In genomic region chr7:71409061-71409460, GRCm38 (mm10) we compare ENCODE assay signal across 19 mouse cellular contexts. TPM values are rescaled to one million over a fixed set of nuclear protein-coding genes. Genes with fewer than 3 reads are reported as not detected.
A peak's percentile ranks its signal among the peaks of the same experiment; 100 is the strongest.
DNase-seq lines count a peak whose midpoint lies in the region; ATAC-seq and TF ChIP-seq lines count a peak whose summit lies in the region.
"Had no signal": no experiment of that assay in that cellular context is flagged by ENCODE, and none has a peak within 500 bp of the region (broad histone marks: within the 10 kb centered on the region; RNA-seq: fewer than 3 reads in every experiment).

No protein-coding gene starts in this region.

- TF ChIP-seq CTCF in lung, embryonic 14.5 days (IDR thresholded peaks at IDR 0.05; ENCODE audit: low read depth) = no peak
- no peak for TF ChIP-seq CTCF in lung, postnatal 0 days (IDR thresholded peaks at IDR 0.05)
- TF ChIP-seq CTCF in thymus, adult 2 months (IDR thresholded peaks at IDR 0.05; ENCODE audit: borderline replicate concordance, control insufficient read depth, extremely low read depth, insufficient read depth, low read length, poor library complexity) = no peak

- H3K4me1 ChIP-seq in lung, embryonic 14.5 days (ENCODE audit: insufficient read depth) = peaks cover 26% of the 10 kb centered on the region
- peaks cover 35% of the 10 kb centered on the region for H3K4me1 ChIP-seq in kidney, embryonic 16.5 days (ENCODE audit: insufficient read depth, low read length)
- H3K4me1 ChIP-seq in lung, postnatal 0 days (ENCODE audit: insufficient read depth, low read depth, low read length) = no peaks in the 10 kb centered on the region; the same call in none of the 2 replicates
- H3K4me1 ChIP-seq in thymus, adult 2 months (replicated peaks; ENCODE audit: control insufficient read depth, insufficient read depth, low read length) = no peaks in the 10 kb centered on the region

- H3K4me3 ChIP-seq in lung, embryonic 14.5 days (ENCODE audit: low read depth, low read length) = no peak overlapping the region
- H3K4me3 ChIP-seq in kidney, embryonic 16.5 days (ENCODE audit: low read length) = no peak overlapping the region
- H3K4me3 ChIP-seq in lung, postnatal 0 days (ENCODE audit: low read depth, low read length) = no peak overlapping the region
- H3K4me3 ChIP-seq in thymus, adult 2 months (ENCODE audit: control insufficient read depth, insufficient read depth, low read length) = no peak overlapping the region
- H3K4me3 ChIP-seq: embryonic facial prominence, embryonic 12.5 days; hindbrain, embryonic 15.5 days; limb, embryonic 13.5 days; midbrain, embryonic 13.5 days had no signal

- TF ChIP-seq POLR2A in thymus, adult 2 months (IDR thresholded peaks at IDR 0.05; ENCODE audit: control insufficient read depth, extremely low read depth, insufficient read depth, low read length, poor library complexity) = no peak

- H3K9me3 ChIP-seq in lung, embryonic 14.5 days (ENCODE audit: low read depth, low read length) = no peaks in the 10 kb centered on the region
- no peaks in the 10 kb centered on the region for H3K9me3 ChIP-seq in kidney, embryonic 16.5 days (ENCODE audit: low read length)
- no peaks in the 10 kb centered on the region for H3K9me3 ChIP-seq in lung, postnatal 0 days (ENCODE audit: low read length)
- H3K9me3 ChIP-seq: embryonic facial prominence, embryonic 12.5 days; hindbrain, embryonic 15.5 days; limb, embryonic 13.5 days; midbrain, embryonic 13.5 days had no signal

- no peak for TF ChIP-seq EP300 in lung, postnatal 0 days (IDR thresholded peaks at IDR 0.05)

- no peaks in the 10 kb centered on the region for H3K27me3 ChIP-seq in lung, embryonic 14.5 days (ENCODE audit: insufficient read depth, low read length)
- no peaks in the 10 kb centered on the region for H3K27me3 ChIP-seq in kidney, embryonic 16.5 days (ENCODE audit: insufficient read depth, low read length)
- H3K27me3 ChIP-seq in lung, postnatal 0 days (replicated peaks; ENCODE audit: insufficient read depth, low read length) = no peaks in the 10 kb centered on the region
- H3K27me3 ChIP-seq in thymus, adult 2 months (ENCODE audit: control insufficient read depth, insufficient read depth, low read length) = no peaks in the 10 kb centered on the region

- ATAC-seq in lung, embryonic 14.5 days (ENCODE audit: insufficient read depth) = no peak
- no peak for ATAC-seq in kidney, embryonic 16.5 days (ENCODE audit: low FRiP score, low TSS enrichment)
- ATAC-seq in lung, postnatal 0 days = no peak
- ATAC-seq: forebrain, postnatal 0 days; midbrain, embryonic 13.5 days had no signal

- H3K4me2 ChIP-seq in lung, embryonic 14.5 days = peak overlapping the region; percentile 21; the same call in 1 of the 2 replicates
- no peak overlapping the region for H3K4me2 ChIP-seq in kidney, embryonic 16.5 days (replicated peaks; ENCODE audit: low read depth, low read length)
- H3K4me2 ChIP-seq in lung, postnatal 0 days (replicated peaks; ENCODE audit: low read depth, low read length) = peak overlapping the region; percentile 6; the same call in 1 of the 2 replicates
- H3K4me2 ChIP-seq: embryonic facial prominence, embryonic 12.5 days; hindbrain, embryonic 15.5 days; limb, embryonic 13.5 days; midbrain, embryonic 13.5 days had no signal

- peak; percentile 7 for DNase-seq in kidney, adult 11 months
- DNase-seq in kidney, adult 18-20 months = no peak
- peak; percentile 75 for DNase-seq in lung, embryonic 14.5 days
- DNase-seq in lung, postnatal 10 days = no peak
- peak; percentile 53 for DNase-seq in lung, postnatal 0 days (ENCODE audit: low spot score)
- DNase-seq in thymus, adult 2 months = no peak
- DNase-seq: adrenal gland, postnatal 25 days; cerebellum, adult 18-20 months; forebrain, postnatal 0 days; heart, adult 18-20 months; retina, postnatal 1 day; right cerebral cortex, postnatal 4 days had no signal

- H3K27ac ChIP-seq in lung, embryonic 14.5 days (ENCODE audit: low read depth) = peak overlapping the region; percentile 96
- H3K27ac ChIP-seq in kidney, embryonic 16.5 days (ENCODE audit: low read length) = peak overlapping the region; percentile 96
- H3K27ac ChIP-seq in lung, postnatal 0 days (ENCODE audit: low read length) = peak overlapping the region; percentile 85
- H3K27ac ChIP-seq in thymus, adult 2 months (ENCODE audit: control insufficient read depth, insufficient read depth, low read length) = no peak overlapping the region
- H3K27ac ChIP-seq: embryonic facial prominence, embryonic 12.5 days; hindbrain, embryonic 15.5 days; limb, embryonic 13.5 days; macrophage; midbrain, embryonic 13.5 days had no signal

- no peak overlapping the region for H3K9ac ChIP-seq in lung, embryonic 14.5 days
- H3K9ac ChIP-seq in kidney, embryonic 16.5 days (replicated peaks; ENCODE audit: low read length) = peak overlapping the region; percentile 41
- no peak overlapping the region for H3K9ac ChIP-seq in lung, postnatal 0 days (replicated peaks; ENCODE audit: low read depth)
- H3K9ac ChIP-seq: embryonic facial prominence, embryonic 12.5 days; forebrain, postnatal 0 days; hindbrain, embryonic 15.5 days; limb, embryonic 13.5 days; midbrain, embryonic 13.5 days had no signal

- no peaks in the 10 kb centered on the region for H3K36me3 ChIP-seq in lung, embryonic 14.5 days (ENCODE audit: insufficient read depth)
- no peaks in the 10 kb centered on the region for H3K36me3 ChIP-seq in kidney, embryonic 16.5 days (ENCODE audit: insufficient read depth, low read length)
- H3K36me3 ChIP-seq in lung, postnatal 0 days (ENCODE audit: insufficient read depth, low read length) = no peaks in the 10 kb centered on the region
- H3K36me3 ChIP-seq in thymus, adult 2 months (ENCODE audit: control insufficient read depth, insufficient read depth, low read length) = no peaks in the 10 kb centered on the region
- H3K36me3 ChIP-seq: embryonic facial prominence, embryonic 12.5 days; hindbrain, embryonic 15.5 days; limb, embryonic 13.5 days; midbrain, embryonic 13.5 days had no signal

- 19% methylated on average over 5 of the region's 5 CpGs for WGBS in lung, embryonic 14.5 days
- WGBS in kidney, embryonic 16.5 days = 21% methylated on average over 5 of the region's 5 CpGs
- WGBS in lung, postnatal 0 days = 30% methylated on average over 5 of the region's 5 CpGs
- 51% methylated on average over 5 of the region's 5 CpGs for WGBS in thymus, adult 2 months

RNA-seq across cellular contexts. Expression of gene Gm10295, which starts 57.8 kb away (rescaled TPM):
- polyA plus RNA-seq in lung, embryonic 14.5 days (2014; fragmentation: Nextera tagmentation; extraction: Ambion mirVana) = not detected in 2 replicates
- polyA plus RNA-seq in kidney, embryonic 16.5 days (2015; fragmentation: Nextera tagmentation; extraction: Ambion mirVana) = not detected in 2 replicates
- polyA plus RNA-seq in lung, postnatal 0 days (2015; fragmentation: Nextera tagmentation; extraction: Ambion mirVana) = not detected in 2 replicates
- not detected in 2 replicates for polyA plus RNA-seq in thymus, adult 2 months (2012; rRNA removed)
- polyA plus RNA-seq: embryonic facial prominence, embryonic 12.5 days; forebrain, postnatal 0 days; heart, embryonic 16.5 days; hindbrain, embryonic 15.5 days; limb, embryonic 13.5 days; macrophage; midbrain, embryonic 13.5 days had no signal

Comparison
In these comparisons a context has a peak if more than half of its experiments do, and no peak if none do; other contexts are left out.
1. DNase-seq: peak in kidney, adult 11 months (single experiment), lung, embryonic 14.5 days (single experiment) and lung, postnatal 0 days (single experiment); none in kidney, adult 18-20 months (single experiment), lung, postnatal 10 days (single experiment) and thymus, adult 2 months (single experiment).